In genomic region chr9:29145901-29146300, GRCm38 (mm10) we compare ENCODE assay signal across 9 mouse cellular contexts.
DNase-seq lines count a peak whose midpoint lies in the region; ATAC-seq and TF ChIP-seq lines count a peak whose summit lies in the region.
"Had no signal": no experiment of that assay in that cellular context is flagged by ENCODE, and none has a peak within 500 bp of the region (broad histone marks: within the 10 kb centered on the region; RNA-seq: fewer than 3 reads in every experiment).

No protein-coding gene starts in this region.

- H3K4me3 ChIP-seq in hindbrain, embryonic 11.5 days (ENCODE audit: low read depth, low read length) = no peak overlapping the region
- H3K4me3 ChIP-seq in hindbrain, embryonic 13.5 days = no peak overlapping the region
- H3K4me3 ChIP-seq in embryonic facial prominence, embryonic 11.5 days (ENCODE audit: low read depth, low read length) = no peak overlapping the region
- H3K4me3 ChIP-seq: heart, embryonic 13.5 days had no signal

- CTCF ChIA-PET in Patski (lab: Charles Lee) = no interaction called here

- no peak for ATAC-seq in hindbrain, embryonic 11.5 days (ENCODE audit: low FRiP score)
- no peak for ATAC-seq in hindbrain, embryonic 13.5 days (ENCODE audit: low FRiP score)
- no peak for ATAC-seq in Patski
- ATAC-seq in embryonic facial prominence, embryonic 11.5 days (replicated peaks; ENCODE audit: insufficient number of reproducible peaks, low FRiP score, low TSS enrichment, low read depth) = no peak
- ATAC-seq in megakaryocyte, adult 5-6 weeks (ENCODE audit: poor library complexity, severe bottlenecking) = no peak

- no peak for TF ChIP-seq CTCF in Patski (IDR thresholded peaks at IDR 0.05)

- no peaks in the 10 kb centered on the region for H3K36me3 ChIP-seq in hindbrain, embryonic 11.5 days (ENCODE audit: control insufficient read depth, insufficient read depth, low read length)
- H3K36me3 ChIP-seq in hindbrain, embryonic 13.5 days = no peaks in the 10 kb centered on the region
- no peaks in the 10 kb centered on the region for H3K36me3 ChIP-seq in embryonic facial prominence, embryonic 11.5 days (replicated peaks; ENCODE audit: control insufficient read depth, insufficient read depth, low read depth, low read length)
- H3K36me3 ChIP-seq: heart, embryonic 13.5 days had no signal

- H3K4me1 ChIP-seq in hindbrain, embryonic 11.5 days (replicated peaks; ENCODE audit: control insufficient read depth, insufficient read depth, low read length) = no peaks in the 10 kb centered on the region
- 0 out of 2 replicates have a peak, but pooled peaks cover 6% of the 10 kb centered on the region for H3K4me1 ChIP-seq in hindbrain, embryonic 13.5 days (replicated peaks)
- H3K4me1 ChIP-seq in embryonic facial prominence, embryonic 11.5 days (ENCODE audit: control insufficient read depth, insufficient read depth, low read length) = no peaks in the 10 kb centered on the region
- H3K4me1 ChIP-seq: heart, embryonic 13.5 days had no signal

- DNase-seq in hindbrain, embryonic 11.5 days (ENCODE audit: low spot score) = peak; percentile 63
- peak; percentile 19 for DNase-seq in Patski (ENCODE audit: low read depth, low spot score)
- DNase-seq in embryonic facial prominence, embryonic 11.5 days (ENCODE audit: low spot score) = peak; percentile 89
- peak; percentile 54 for DNase-seq in lung, postnatal 14 days
- DNase-seq in cerebellum, postnatal 10 days = no peak
- DNase-seq in gastrocnemius, postnatal 14 days = no peak

- WGBS in hindbrain, embryonic 11.5 days = 14% methylated on average over 4 of the region's 4 CpGs
- 18% methylated on average over 4 of the region's 4 CpGs for WGBS in hindbrain, embryonic 13.5 days
- 16% methylated on average over 4 of the region's 4 CpGs for WGBS in embryonic facial prominence, embryonic 11.5 days

- in situ Hi-C loops in Patski (cut with MboI; ENCODE audit: low pct_unique_long_range_greater_than_20kb) = no loop called here

- H3K4me2 ChIP-seq in hindbrain, embryonic 11.5 days (replicated peaks; ENCODE audit: low read depth, low read length) = no peak overlapping the region
- no peak overlapping the region for H3K4me2 ChIP-seq in hindbrain, embryonic 13.5 days
- H3K4me2 ChIP-seq in embryonic facial prominence, embryonic 11.5 days (ENCODE audit: low read depth, low read length) = no peak overlapping the region
- H3K4me2 ChIP-seq: heart, embryonic 13.5 days had no signal

- no peak overlapping the region for H3K9ac ChIP-seq in hindbrain, embryonic 11.5 days (ENCODE audit: low read depth, low read length)
- no peak overlapping the region for H3K9ac ChIP-seq in hindbrain, embryonic 13.5 days
- H3K9ac ChIP-seq in embryonic facial prominence, embryonic 11.5 days (replicated peaks; ENCODE audit: low read length) = no peak overlapping the region
- H3K9ac ChIP-seq: heart, embryonic 13.5 days had no signal

- H3K27ac ChIP-seq in hindbrain, embryonic 11.5 days (ENCODE audit: low read depth, low read length) = no peak overlapping the region
- no peak overlapping the region for H3K27ac ChIP-seq in hindbrain, embryonic 13.5 days
- H3K27ac ChIP-seq in embryonic facial prominence, embryonic 11.5 days (replicated peaks; ENCODE audit: low read depth, low read length) = no peak overlapping the region
- H3K27ac ChIP-seq: heart, embryonic 13.5 days had no signal

- H3K9me3 ChIP-seq in hindbrain, embryonic 11.5 days (ENCODE audit: control insufficient read depth, low read length) = no peaks in the 10 kb centered on the region
- no peaks in the 10 kb centered on the region for H3K9me3 ChIP-seq in hindbrain, embryonic 13.5 days
- H3K9me3 ChIP-seq in embryonic facial prominence, embryonic 11.5 days (replicated peaks; ENCODE audit: control insufficient read depth, low read length) = no peaks in the 10 kb centered on the region
- H3K9me3 ChIP-seq: heart, embryonic 13.5 days had no signal

- POLR2A ChIA-PET in Patski (lab: Charles Lee) = no interaction called here

- H3K27me3 ChIP-seq in hindbrain, embryonic 11.5 days (ENCODE audit: control insufficient read depth, insufficient read depth, low read length) = no peaks in the 10 kb centered on the region
- no peaks in the 10 kb centered on the region for H3K27me3 ChIP-seq in hindbrain, embryonic 13.5 days
- H3K27me3 ChIP-seq in Patski = no peaks in the 10 kb centered on the region
- no peaks in the 10 kb centered on the region for H3K27me3 ChIP-seq in embryonic facial prominence, embryonic 11.5 days (ENCODE audit: control insufficient read depth, insufficient read depth, low read length)
- H3K27me3 ChIP-seq: heart, embryonic 13.5 days had no signal

- intact Hi-C loops in gastrocnemius, postnatal 14 days (cut with DNase I; ENCODE audit: low total_unique reads) = no loop called here

Comparison
In these comparisons a context has a peak if more than half of its experiments do, and no peak if none do; other contexts are left out.
1. DNase-seq: peak in hindbrain, embryonic 11.5 days (single experiment), Patski (single experiment), embryonic facial prominence, embryonic 11.5 days (single experiment) and lung, postnatal 14 days (single experiment); none in cerebellum, postnatal 10 days (0 of 2) and gastrocnemius, postnatal 14 days (single experiment).